Mouse (Mus musculus) liver, embryonic 14.5 days (tissue): ENCODE data around the gene Mn1.

Source experiments
- CTCF ChIP-seq: IDR thresholded peaks from 2 replicates; pipeline ENCODE4 v1.5.1; 2016; ENCODE audit warnings: antibody characterized with exemption, low read depth, control low read depth
- EP300 ChIP-seq: IDR thresholded peaks from 2 replicates; pipeline ENCODE4 v1.6.1; 2016; ENCODE audit warnings: antibody characterized with exemption, low read depth

DNA sequence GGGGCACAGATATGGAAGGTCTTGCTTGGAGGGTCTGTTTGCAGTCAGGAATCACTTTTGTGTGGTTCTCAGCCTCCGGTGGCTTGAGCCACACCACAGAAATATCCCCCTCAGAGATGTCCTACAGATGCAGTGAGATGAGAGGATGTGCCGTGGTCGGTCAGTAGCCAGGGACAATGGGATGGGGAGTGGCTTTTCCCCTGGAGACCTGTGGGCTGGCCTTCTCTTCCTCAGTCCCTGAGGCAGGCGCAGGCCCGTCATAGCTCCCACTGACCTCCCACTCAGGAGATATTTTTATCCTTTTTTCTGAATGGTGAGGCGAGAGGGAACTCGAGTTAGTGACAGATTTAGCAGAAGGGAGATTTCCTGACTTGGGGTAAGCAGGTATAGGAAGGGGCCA, 12.6 kb downstream of the Mn1 start:
- TF ChIP-seq CTCF (no peak), EP300 (no peak)
